Mouse (Mus musculus) kidney, adult 9 months (tissue): ENCODE measurements around the gene Ltb4r2.

ENCODE experiments used
- DNase-seq: peaks from one replicate; pipeline ENCODE4 v3.0.0; 2022

The Ltb4r2 gene

GRCm38 (mm10) chr14:55743711-55744110 lies 17.5 kb upstream of the Ltb4r2 start:
- DNase-seq, result peak; percentile 95

GRCm38 (mm10) chr14:55745180-55745860 lies 15.9 kb upstream of the Ltb4r2 start, which contains the start of the genes Dhrs1 and Nop9:
Gene Dhrs1, minus strand, starts transcription at chr14:55745690.
Gene Nop9, plus strand, starts transcription at chr14:55745693.
- peak; percentile 91 for DNase-seq

- DNase-seq, result no peak
Observed at GRCm38 (mm10) chr14:55745861-55746237, 15.4 kb upstream of the Ltb4r2 start.

GRCm38 (mm10) chr14:55747051-55747847 lies 14.0 kb upstream of the Ltb4r2 start:
- no peak for DNase-seq

- DNase-seq, result no peak
Observed at GRCm38 (mm10) chr14:55757566-55757965, 3.7 kb upstream of the Ltb4r2 start.

GRCm38 (mm10) chr14:55758363-55758784 lies 2.9 kb upstream of the Ltb4r2 start, which contains the start of gene Cideb:
Gene Cideb, minus strand, starts transcription at chr14:55758458.
- DNase-seq, result peak; percentile 95

GRCm38 (mm10) chr14:55760156-55760555 lies 1.1 kb upstream of the Ltb4r2 start:
- DNase-seq, result peak; percentile 96

GRCm38 (mm10) chr14:55762001-55762821 lies 983 bp downstream of the Ltb4r2 start:
- DNase-seq, result peak; percentile 46

GRCm38 (mm10) chr14:55763166-55763565 lies 1.9 kb downstream of the Ltb4r2 start:
- no peak for DNase-seq

- no peak for DNase-seq
Observed at GRCm38 (mm10) chr14:55765696-55766095, 4.5 kb downstream of the Ltb4r2 start, which contains the start of gene Ltb4r1. Gene Ltb4r1, plus strand, starts transcription at chr14:55765962.

GRCm38 (mm10) chr14:55767519-55768414 lies 6.5 kb downstream of the Ltb4r2 start:
- peak; percentile 79 for DNase-seq

- DNase-seq, result no peak
Observed at GRCm38 (mm10) chr14:55768555-55768954, 7.3 kb downstream of the Ltb4r2 start.

- DNase-seq, result no peak
Observed at GRCm38 (mm10) chr14:55769087-55769703, 8.0 kb downstream of the Ltb4r2 start.

GRCm38 (mm10) chr14:55776711-55777110 lies 15.5 kb downstream of the Ltb4r2 start:
- no peak for DNase-seq

GRCm38 (mm10) chr14:55777176-55777575 lies 15.9 kb downstream of the Ltb4r2 start:
- no peak for DNase-seq

GRCm38 (mm10) chr14:55777806-55778205 lies 16.6 kb downstream of the Ltb4r2 start:
- no peak for DNase-seq

GRCm38 (mm10) chr14:55778686-55779085 lies 17.5 kb downstream of the Ltb4r2 start:
- no peak for DNase-seq

GRCm38 (mm10) chr14:55779656-55780055 lies 18.4 kb downstream of the Ltb4r2 start:
- no peak for DNase-seq

GRCm38 (mm10) chr14:55780736-55781135 lies 19.5 kb downstream of the Ltb4r2 start:
- no peak for DNase-seq

GRCm38 (mm10) chr14:55781310-55781709 lies 20.1 kb downstream of the Ltb4r2 start:
- peak; percentile 79 for DNase-seq

GRCm38 (mm10) chr14:55782361-55782960 lies 21.2 kb downstream of the Ltb4r2 start:
- peak; percentile 1 for DNase-seq
